Mouse (Mus musculus): Measurements from ENCODE around the gene Gm21560. TPM values are rescaled to one million over a fixed set of nuclear protein-coding genes. Genes with fewer than 3 reads are reported as not detected.
"Not testable (repeated sequence)": the region's sequence is repeated elsewhere in the genome, so short reads cannot be mapped to it uniquely, and the experiment has no call there.

Gm21560 gene
- not detected in 2 replicates for polyA plus RNA-seq (2015; fragmentation: Nextera tagmentation; extraction: Ambion mirVana)

- H3K4me2 ChIP-seq (ENCODE audit: low read length); H3K4me3 ChIP-seq (ENCODE audit: low read length); ATAC-seq; H3K9me3 ChIP-seq (ENCODE audit: control insufficient read depth, low read length); H3K27me3 ChIP-seq (replicated peaks; ENCODE audit: control insufficient read depth, insufficient read depth, low read length); H3K9ac ChIP-seq (ENCODE audit: low read depth, low read length); H3K27ac ChIP-seq (ENCODE audit: low read depth, low read length); H3K36me3 ChIP-seq (ENCODE audit: control insufficient read depth, insufficient read depth, low read length); H3K4me1 ChIP-seq (ENCODE audit: control insufficient read depth, insufficient read depth, low read depth, low read length): not testable (repeated sequence)
- 87% methylated on average over 1 of the region's 2 CpGs for WGBS
Observed at GRCm38 (mm10) chr14:6219192-6219591, at the start of gene Gm21560. Gene Gm21560 (minus strand): TSS chr14:6219292.

DNA sequence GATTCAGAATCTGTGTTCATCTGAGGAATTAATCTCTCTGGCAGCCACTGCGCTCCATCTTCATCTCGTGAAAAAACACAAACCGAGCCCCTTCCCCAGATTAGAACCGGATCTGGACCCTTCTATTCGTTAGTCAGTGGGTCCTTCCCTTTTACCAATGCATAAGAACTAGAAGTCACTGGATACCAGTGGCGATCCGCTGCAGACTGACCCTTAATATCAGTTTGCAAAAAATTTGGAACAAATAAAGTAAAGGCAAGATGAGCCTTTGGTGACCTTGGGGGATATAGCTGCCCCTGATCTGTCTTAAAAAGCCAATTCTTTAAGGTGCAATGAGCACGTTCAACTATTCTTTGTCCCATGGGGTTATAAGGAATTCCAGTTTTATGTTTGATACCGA, 55.6 kb downstream of the Gm21560 start:
- H3K9ac ChIP-seq (ENCODE audit: low read depth, low read length); H3K36me3 ChIP-seq (ENCODE audit: control insufficient read depth, insufficient read depth, low read length); H3K9me3 ChIP-seq (ENCODE audit: control insufficient read depth, low read length); ATAC-seq; H3K27ac ChIP-seq (ENCODE audit: low read depth, low read length); H3K27me3 ChIP-seq (replicated peaks; ENCODE audit: control insufficient read depth, insufficient read depth, low read length); H3K4me1 ChIP-seq (ENCODE audit: control insufficient read depth, insufficient read depth, low read depth, low read length); H3K4me2 ChIP-seq (ENCODE audit: low read length); H3K4me3 ChIP-seq (ENCODE audit: low read length): not testable (repeated sequence)
- WGBS = 81% methylated on average over 4 of the region's 9 CpGs

DNA sequence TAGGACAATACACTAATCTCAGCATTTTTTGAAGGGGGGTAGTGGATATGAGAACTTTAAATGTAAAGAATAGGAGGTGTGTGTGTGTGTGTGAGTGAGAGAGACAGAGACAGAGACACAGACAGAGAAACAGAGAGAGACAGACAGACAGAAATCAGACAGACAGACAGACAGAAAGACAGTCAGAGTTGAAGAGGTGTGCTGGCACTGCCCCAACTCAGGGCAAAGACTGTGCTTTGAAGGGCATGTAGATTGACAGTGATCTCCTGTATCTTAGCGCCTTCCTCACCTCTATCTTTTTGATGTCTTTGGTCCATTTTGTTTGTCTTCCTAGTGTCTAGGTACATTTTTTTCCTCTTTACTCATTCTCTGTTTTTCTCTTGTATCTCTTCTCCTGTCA, 58.0 kb downstream of the Gm21560 start:
- not testable (repeated sequence) for H3K36me3 ChIP-seq (ENCODE audit: control insufficient read depth, insufficient read depth, low read length); H3K9me3 ChIP-seq (ENCODE audit: control insufficient read depth, low read length); H3K4me1 ChIP-seq (ENCODE audit: control insufficient read depth, insufficient read depth, low read depth, low read length); H3K4me2 ChIP-seq (ENCODE audit: low read length); H3K4me3 ChIP-seq (ENCODE audit: low read length); H3K9ac ChIP-seq (ENCODE audit: low read depth, low read length); ATAC-seq; H3K27ac ChIP-seq (ENCODE audit: low read depth, low read length); H3K27me3 ChIP-seq (replicated peaks; ENCODE audit: control insufficient read depth, insufficient read depth, low read length)
- 100% methylated on average over 1 of the region's 1 CpGs for WGBS

Other genes with a start within 250 kb of the Gm21560 start
- gene Gm3453, start 240.2 kb downstream of the Gm21560 start, polyA plus RNA-seq (2015; fragmentation: Nextera tagmentation; extraction: Ambion mirVana) = not detected in 2 replicates
- 0.16 TPM in 1 of 2 replicates, not detected in the other for gene Gm6337, start 161.0 kb downstream of the Gm21560 start, polyA plus RNA-seq (2015; fragmentation: Nextera tagmentation; extraction: Ambion mirVana)
- 6.1 and 9.0 TPM in 2 replicates for gene Gm8206, start 125.3 kb downstream of the Gm21560 start, polyA plus RNA-seq (2015; fragmentation: Nextera tagmentation; extraction: Ambion mirVana)
- gene Gm3468, start 110.6 kb downstream of the Gm21560 start, polyA plus RNA-seq (2015; fragmentation: Nextera tagmentation; extraction: Ambion mirVana) = 4.9 and 5.1 TPM in 2 replicates
- not detected in 2 replicates for gene Gm3476, start 93.5 kb downstream of the Gm21560 start, polyA plus RNA-seq (2015; fragmentation: Nextera tagmentation; extraction: Ambion mirVana)
- gene Gm3411, start 68.0 kb upstream of the Gm21560 start, polyA plus RNA-seq (2015; fragmentation: Nextera tagmentation; extraction: Ambion mirVana) = 10.7 and 10.8 TPM in 2 replicates
- gene Gm21103, start 85.6 kb upstream of the Gm21560 start, polyA plus RNA-seq (2015; fragmentation: Nextera tagmentation; extraction: Ambion mirVana) = not detected in 2 replicates
- gene Gm3618, start 124.4 kb upstream of the Gm21560 start, polyA plus RNA-seq (2015; fragmentation: Nextera tagmentation; extraction: Ambion mirVana) = not detected in 2 replicates
- not detected in 2 replicates for gene Gm16440, start 171.0 kb upstream of the Gm21560 start, polyA plus RNA-seq (2015; fragmentation: Nextera tagmentation; extraction: Ambion mirVana)
- gene Gm3591, start 193.2 kb upstream of the Gm21560 start, polyA plus RNA-seq (2015; fragmentation: Nextera tagmentation; extraction: Ambion mirVana) = 7.0 and 9.2 TPM in 2 replicates
- not detected in 2 replicates for gene Gm3594, start 225.3 kb upstream of the Gm21560 start, polyA plus RNA-seq (2015; fragmentation: Nextera tagmentation; extraction: Ambion mirVana)

Measured in hindbrain, embryonic 16.5 days (tissue).